Comparison of ENCODE assay signal across 18 mouse cellular contexts in genomic region chr12:112616668-112617067, GRCm38 (mm10). TPM values are rescaled to one million over a fixed set of nuclear protein-coding genes. Genes with fewer than 3 reads are reported as not detected.
DNase-seq lines count a peak whose midpoint lies in the region; ATAC-seq and TF ChIP-seq lines count a peak whose summit lies in the region.
"Had no signal": no experiment of that assay in that cellular context is flagged by ENCODE, and none has a peak within 500 bp of the region (broad histone marks: within the 10 kb centered on the region; RNA-seq: fewer than 3 reads in every experiment).

No protein-coding gene starts in this region.

- peak overlapping the region; percentile 98; the same call in 1 of the 2 replicates for H3K27ac ChIP-seq in heart, embryonic 16.5 days (ENCODE audit: low read length)
- H3K27ac ChIP-seq in stomach, embryonic 15.5 days, result peak overlapping the region; percentile 33; the same call in 1 of the 2 replicates
- H3K27ac ChIP-seq in stomach, postnatal 0 days (replicated peaks), result no peak overlapping the region
- H3K27ac ChIP-seq in limb, embryonic 15.5 days, result peak overlapping the region; percentile 12; the same call in 1 of the 2 replicates
- no peak overlapping the region for H3K27ac ChIP-seq in kidney, embryonic 16.5 days (ENCODE audit: low read length)
- H3K27ac ChIP-seq: embryonic facial prominence, embryonic 12.5 days; hindbrain, postnatal 0 days; lung, embryonic 15.5 days; midbrain, embryonic 15.5 days had no signal

- no peak for TF ChIP-seq EP300 in stomach, postnatal 0 days (optimal IDR thresholded peaks at IDR 0.05)

- no peaks in the 10 kb centered on the region for H3K9me3 ChIP-seq in heart, embryonic 16.5 days (replicated peaks; ENCODE audit: control insufficient read depth, low read length)
- H3K9me3 ChIP-seq in stomach, embryonic 15.5 days, result no peaks in the 10 kb centered on the region
- H3K9me3 ChIP-seq in stomach, postnatal 0 days (ENCODE audit: control insufficient read depth, low read length), result no peaks in the 10 kb centered on the region
- H3K9me3 ChIP-seq in limb, embryonic 15.5 days, result no peaks in the 10 kb centered on the region
- no peaks in the 10 kb centered on the region for H3K9me3 ChIP-seq in kidney, embryonic 16.5 days (ENCODE audit: low read length)
- H3K9me3 ChIP-seq: embryonic facial prominence, embryonic 12.5 days; G1E; lung, embryonic 15.5 days; midbrain, embryonic 15.5 days had no signal

- no peak for TF ChIP-seq CTCF in stomach, postnatal 0 days (IDR thresholded peaks at IDR 0.05; ENCODE audit: low read depth)

- 61% methylated on average over 9 of the region's 9 CpGs for WGBS in heart, embryonic 16.5 days
- 47% methylated on average over 9 of the region's 9 CpGs for WGBS in stomach, embryonic 15.5 days
- 44% methylated on average over 9 of the region's 9 CpGs for WGBS in stomach, postnatal 0 days
- WGBS in limb, embryonic 15.5 days, result 50% methylated on average over 9 of the region's 9 CpGs
- WGBS in kidney, embryonic 16.5 days, result 42% methylated on average over 9 of the region's 9 CpGs

- ATAC-seq in heart, embryonic 16.5 days (replicated peaks; ENCODE audit: extremely low read depth, insufficient read depth, low FRiP score), result no peak
- ATAC-seq in stomach, embryonic 15.5 days (ENCODE audit: insufficient read depth, low FRiP score, low read depth), result no peak
- no peak for ATAC-seq in stomach, postnatal 0 days (ENCODE audit: low FRiP score, low TSS enrichment)
- ATAC-seq in limb, embryonic 15.5 days (ENCODE audit: insufficient number of reproducible peaks, low FRiP score, low TSS enrichment, low read depth), result no peak
- ATAC-seq in kidney, embryonic 16.5 days (ENCODE audit: low FRiP score, low TSS enrichment), result no peak
- ATAC-seq: hindbrain, postnatal 0 days; midbrain, embryonic 15.5 days had no signal

- DNase-seq in heart, adult 11 months, result no peak
- DNase-seq in stomach, postnatal 0 days (ENCODE audit: low spot score), result no peak
- no peak for DNase-seq in adrenal gland, postnatal 14 days
- DNase-seq: adrenal gland, adult 8-10 months; cerebellum, adult 2 months; kidney, adult 18-20 months; kidney, postnatal 25 days; liver had no signal

- H3K9ac ChIP-seq in heart, embryonic 16.5 days (ENCODE audit: low read length), result no peak overlapping the region
- H3K9ac ChIP-seq in stomach, embryonic 15.5 days, result no peak overlapping the region
- H3K9ac ChIP-seq in stomach, postnatal 0 days (ENCODE audit: low read length), result no peak overlapping the region
- H3K9ac ChIP-seq in limb, embryonic 15.5 days, result no peak overlapping the region
- no peak overlapping the region for H3K9ac ChIP-seq in kidney, embryonic 16.5 days (replicated peaks; ENCODE audit: low read length)
- H3K9ac ChIP-seq: embryonic facial prominence, embryonic 12.5 days; forebrain, postnatal 0 days; lung, embryonic 15.5 days; midbrain, embryonic 15.5 days had no signal

- H3K27me3 ChIP-seq in heart, embryonic 16.5 days (ENCODE audit: control insufficient read depth, insufficient read depth, low read length), result no peaks in the 10 kb centered on the region
- H3K27me3 ChIP-seq in stomach, embryonic 15.5 days (replicated peaks), result no peaks in the 10 kb centered on the region; the same call in 1 of the 2 replicates
- no peaks in the 10 kb centered on the region for H3K27me3 ChIP-seq in stomach, postnatal 0 days (ENCODE audit: control insufficient read depth, insufficient read depth, low read length)
- H3K27me3 ChIP-seq in limb, embryonic 15.5 days, result peaks cover 22% of the 10 kb centered on the region
- peaks cover 7% of the 10 kb centered on the region; the same call in 1 of the 2 replicates for H3K27me3 ChIP-seq in kidney, embryonic 16.5 days (ENCODE audit: insufficient read depth, low read length)

- peaks cover 28% of the 10 kb centered on the region for H3K4me1 ChIP-seq in heart, embryonic 16.5 days (ENCODE audit: control insufficient read depth, insufficient read depth, low read length)
- H3K4me1 ChIP-seq in stomach, embryonic 15.5 days, result peaks cover 22% of the 10 kb centered on the region
- H3K4me1 ChIP-seq in stomach, postnatal 0 days (replicated peaks; ENCODE audit: control insufficient read depth, insufficient read depth), result no peaks in the 10 kb centered on the region; the same call in 1 of the 2 replicates
- H3K4me1 ChIP-seq in limb, embryonic 15.5 days, result peaks cover 39% of the 10 kb centered on the region
- H3K4me1 ChIP-seq in kidney, embryonic 16.5 days (ENCODE audit: insufficient read depth, low read length), result peaks cover 29% of the 10 kb centered on the region

- no peak overlapping the region for H3K4me3 ChIP-seq in heart, embryonic 16.5 days (ENCODE audit: low read length)
- no peak overlapping the region for H3K4me3 ChIP-seq in stomach, embryonic 15.5 days (replicated peaks)
- no peak overlapping the region for H3K4me3 ChIP-seq in stomach, postnatal 0 days (ENCODE audit: low read depth, low read length)
- H3K4me3 ChIP-seq in limb, embryonic 15.5 days, result no peak overlapping the region
- no peak overlapping the region for H3K4me3 ChIP-seq in kidney, embryonic 16.5 days (ENCODE audit: low read length)
- H3K4me3 ChIP-seq: embryonic facial prominence, embryonic 12.5 days; lung, embryonic 15.5 days; midbrain, embryonic 15.5 days had no signal

- 0 out of 2 replicates have a peak, but pooled peaks cover 3% of the 10 kb centered on the region for H3K36me3 ChIP-seq in heart, embryonic 16.5 days (ENCODE audit: control insufficient read depth, insufficient read depth)
- H3K36me3 ChIP-seq in stomach, embryonic 15.5 days, result no peaks in the 10 kb centered on the region
- H3K36me3 ChIP-seq in stomach, postnatal 0 days (ENCODE audit: control insufficient read depth, insufficient read depth, low read length), result no peaks in the 10 kb centered on the region
- peaks cover 19% of the 10 kb centered on the region for H3K36me3 ChIP-seq in limb, embryonic 15.5 days
- H3K36me3 ChIP-seq in kidney, embryonic 16.5 days (ENCODE audit: insufficient read depth, low read length), result no peaks in the 10 kb centered on the region; the same call in 1 of the 2 replicates
- H3K36me3 ChIP-seq: lung, embryonic 15.5 days; midbrain, embryonic 15.5 days had no signal

- H3K4me2 ChIP-seq in heart, embryonic 16.5 days (ENCODE audit: low read depth, low read length), result no peak overlapping the region
- no peak overlapping the region for H3K4me2 ChIP-seq in stomach, embryonic 15.5 days
- H3K4me2 ChIP-seq in stomach, postnatal 0 days (replicated peaks; ENCODE audit: low read depth), result no peak overlapping the region
- no peak overlapping the region for H3K4me2 ChIP-seq in limb, embryonic 15.5 days
- H3K4me2 ChIP-seq in kidney, embryonic 16.5 days (replicated peaks; ENCODE audit: low read depth, low read length), result no peak overlapping the region
- H3K4me2 ChIP-seq: embryonic facial prominence, embryonic 12.5 days; lung, embryonic 15.5 days; midbrain, embryonic 15.5 days had no signal

RNA-seq across cellular contexts. Expression of gene Adssl1, which starts 3.2 kb away (rescaled TPM):
- 108 and 118 TPM in 2 replicates for polyA plus RNA-seq in heart, embryonic 16.5 days (2015; fragmentation: Nextera tagmentation; extraction: Ambion mirVana)
- polyA plus RNA-seq in stomach, embryonic 15.5 days (2015; fragmentation: Nextera tagmentation; extraction: Ambion mirVana), result 4.3 and 4.4 TPM in 2 replicates
- 4.7 and 6.4 TPM in 2 replicates for polyA plus RNA-seq in stomach, postnatal 0 days (2015; fragmentation: Nextera tagmentation; extraction: Ambion mirVana)
- 11.6 and 27.2 TPM in 2 replicates for polyA plus RNA-seq in limb, embryonic 15.5 days (2015; fragmentation: Nextera tagmentation; extraction: Ambion mirVana)
- 10.7 and 12.7 TPM in 2 replicates for polyA plus RNA-seq in kidney, embryonic 16.5 days (2015; fragmentation: Nextera tagmentation; extraction: Ambion mirVana)
- total RNA-seq in adrenal gland, postnatal 14 days (2021), result 34.1 and 37.6 TPM in 2 replicates
- total RNA-seq: G1E had no signal

RNA-seq across cellular contexts. Expression of gene Siva1, which starts 27.8 kb away (rescaled TPM):
- 117 and 139 TPM in 2 replicates for polyA plus RNA-seq in heart, embryonic 16.5 days (2015; fragmentation: Nextera tagmentation; extraction: Ambion mirVana)
- polyA plus RNA-seq in stomach, embryonic 15.5 days (2015; fragmentation: Nextera tagmentation; extraction: Ambion mirVana), result 198 and 214 TPM in 2 replicates
- polyA plus RNA-seq in stomach, postnatal 0 days (2015; fragmentation: Nextera tagmentation; extraction: Ambion mirVana), result 91.5 and 97.1 TPM in 2 replicates
- 195 and 218 TPM in 2 replicates for polyA plus RNA-seq in limb, embryonic 15.5 days (2015; fragmentation: Nextera tagmentation; extraction: Ambion mirVana)
- 273 and 296 TPM in 2 replicates for polyA plus RNA-seq in kidney, embryonic 16.5 days (2015; fragmentation: Nextera tagmentation; extraction: Ambion mirVana)
- 48.4 and 54.1 TPM in 2 replicates for total RNA-seq in adrenal gland, postnatal 14 days (2021)

RNA-seq across cellular contexts. Expression of gene Inf2, which starts 28.1 kb away (rescaled TPM):
- 3.0 and 3.6 TPM in 2 replicates for polyA plus RNA-seq in heart, embryonic 16.5 days (2015; fragmentation: Nextera tagmentation; extraction: Ambion mirVana)
- 4.3 and 4.4 TPM in 2 replicates for polyA plus RNA-seq in stomach, embryonic 15.5 days (2015; fragmentation: Nextera tagmentation; extraction: Ambion mirVana)
- polyA plus RNA-seq in stomach, postnatal 0 days (2015; fragmentation: Nextera tagmentation; extraction: Ambion mirVana), result 1.5 and 2.0 TPM in 2 replicates
- 7.4 and 7.6 TPM in 2 replicates for polyA plus RNA-seq in limb, embryonic 15.5 days (2015; fragmentation: Nextera tagmentation; extraction: Ambion mirVana)
- 4.7 and 5.3 TPM in 2 replicates for polyA plus RNA-seq in kidney, embryonic 16.5 days (2015; fragmentation: Nextera tagmentation; extraction: Ambion mirVana)
- 25.3 and 33.2 TPM in 2 replicates for total RNA-seq in adrenal gland, postnatal 14 days (2021)

RNA-seq across cellular contexts. Expression of gene Akt1, which starts 58.0 kb away (rescaled TPM):
- 51.4 and 56.7 TPM in 2 replicates for polyA plus RNA-seq in heart, embryonic 16.5 days (2015; fragmentation: Nextera tagmentation; extraction: Ambion mirVana)
- polyA plus RNA-seq in stomach, embryonic 15.5 days (2015; fragmentation: Nextera tagmentation; extraction: Ambion mirVana), result 161 and 170 TPM in 2 replicates
- polyA plus RNA-seq in stomach, postnatal 0 days (2015; fragmentation: Nextera tagmentation; extraction: Ambion mirVana), result 84.5 and 98.2 TPM in 2 replicates
- polyA plus RNA-seq in limb, embryonic 15.5 days (2015; fragmentation: Nextera tagmentation; extraction: Ambion mirVana), result 75.1 and 86.0 TPM in 2 replicates
- 49.5 TPM in 2 replicates for polyA plus RNA-seq in kidney, embryonic 16.5 days (2015; fragmentation: Nextera tagmentation; extraction: Ambion mirVana)
- 245 and 247 TPM in 2 replicates for total RNA-seq in adrenal gland, postnatal 14 days (2021)

Comparison
In these comparisons a context has a peak if more than half of its experiments do, and no peak if none do; other contexts are left out.
1. H3K27ac ChIP-seq: peak in heart, embryonic 16.5 days (single experiment), stomach, embryonic 15.5 days (single experiment) and limb, embryonic 15.5 days (single experiment); none in stomach, postnatal 0 days (single experiment) and kidney, embryonic 16.5 days (single experiment).